Mouse (Mus musculus) embryonic fibroblast, embryonic 13.5 days (primary cell): Measurements from ENCODE around the gene Ldb2. TPM values are rescaled to one million over a fixed set of nuclear protein-coding genes. Genes with fewer than 3 reads are reported as not detected.

ENCODE experiments used
- H3K27ac ChIP-seq: 2 replicates; pipeline ENCODE4 v1.5.1; 2012; ENCODE audit warnings: low read length, control low read depth, inconsistent platforms; ENCODE audit not compliant: insufficient read depth
- H3K4me1 ChIP-seq: 2 replicates; pipeline ENCODE4 v1.6.1; 2011; ENCODE audit warnings: low read length; ENCODE audit not compliant: control insufficient read depth, insufficient read depth
- H3K4me3 ChIP-seq: 2 replicates; pipeline ENCODE4 v1.5.1; 2011; ENCODE audit warnings: mild to moderate bottlenecking, control low read depth, low read length; ENCODE audit not compliant: insufficient read depth
- CTCF ChIP-seq: IDR thresholded peaks from 2 replicates; pipeline ENCODE4 v1.5.1; 2011; ENCODE audit warnings: mild to moderate bottlenecking, control low read depth, low read length, moderate library complexity, borderline replicate concordance; ENCODE audit not compliant: insufficient read depth
- POLR2A ChIP-seq: IDR thresholded peaks from 2 replicates; pipeline ENCODE4 v1.6.1; 2011; ENCODE audit warnings: low read depth, mild to moderate bottlenecking, control low read depth, low read length, moderate library complexity
- polyA plus RNA-seq: library from polyadenylated mRNA; stranded (reverse); fragments of >200 nt; gene quantifications from 2 replicates; pipeline ENCODE4 v1.2.4, GENCODE M21; 2011; ENCODE audit warnings: low read depth; ENCODE audit not compliant: missing spikeins, insufficient read length

Gene Ldb2
- polyA plus RNA-seq, 1 experiment, result 43.4 TPM

- H3K27ac ChIP-seq, result peak overlapping the region; percentile 42; the same call in 1 of the 2 replicates
- H3K4me1 ChIP-seq, result peaks cover 3% of the 10 kb centered on the region; the same call in 1 of the 2 replicates
- TF ChIP-seq POLR2A, result no peak
- TF ChIP-seq CTCF, result no peak
- H3K4me3 ChIP-seq, result no peak overlapping the region
Observed at GRCm38 (mm10) chr5:44576682-44577349, 222.7 kb downstream of the Ldb2 start.

- Histone ChIP-seq H3K27ac (no peak overlapping the region), H3K4me1 (no peaks in the 10 kb centered on the region; the same call in 1 of the 2 replicates), H3K4me3 (no peak overlapping the region)
- TF ChIP-seq CTCF, result no peak
- no peak for TF ChIP-seq POLR2A
Observed at GRCm38 (mm10) chr5:44574681-44575080, 224.8 kb downstream of the Ldb2 start.

- Histone ChIP-seq H3K4me3 (no peak overlapping the region), H3K4me1 (no peaks in the 10 kb centered on the region; the same call in 1 of the 2 replicates), H3K27ac (peak overlapping the region; percentile 25; the same call in 1 of the 2 replicates)
- no peak for TF ChIP-seq POLR2A
- no peak for TF ChIP-seq CTCF
Observed at GRCm38 (mm10) chr5:44553765-44554352, 245.6 kb downstream of the Ldb2 start.

- Histone ChIP-seq H3K27ac (0 out of 2 replicates have a peak overlapping the region, but pooled peaks have one; percentile 9), H3K4me3 (no peak overlapping the region), H3K4me1 (no peaks in the 10 kb centered on the region; the same call in 1 of the 2 replicates)
- TF ChIP-seq POLR2A, result no peak
- no peak for TF ChIP-seq CTCF
Observed at GRCm38 (mm10) chr5:44553155-44553554, 246.3 kb downstream of the Ldb2 start.

GRCm38 (mm10) chr5:44552121-44552520, 247.4 kb downstream of the Ldb2 start:
- TF ChIP-seq CTCF (no peak), POLR2A (no peak)
- Histone ChIP-seq H3K4me1 (no peaks in the 10 kb centered on the region; the same call in 1 of the 2 replicates), H3K4me3 (no peak overlapping the region), H3K27ac (peak overlapping the region; percentile 53)

- H3K4me3 ChIP-seq, result no peak overlapping the region
- H3K4me1 ChIP-seq, result no peaks in the 10 kb centered on the region
- TF ChIP-seq CTCF (no peak), POLR2A (no peak)
- H3K27ac ChIP-seq, result no peak overlapping the region
Observed at GRCm38 (mm10) chr5:44548468-44548867, 251.0 kb downstream of the Ldb2 start.

GRCm38 (mm10) chr5:44543472-44544132, 255.9 kb downstream of the Ldb2 start:
- no peaks in the 10 kb centered on the region for H3K4me1 ChIP-seq
- no peak for TF ChIP-seq CTCF
- TF ChIP-seq POLR2A, result no peak
- no peak overlapping the region for H3K4me3 ChIP-seq
- H3K27ac ChIP-seq, result no peak overlapping the region

- Histone ChIP-seq H3K27ac (no peak overlapping the region), H3K4me1 (no peaks in the 10 kb centered on the region), H3K4me3 (no peak overlapping the region)
- TF ChIP-seq CTCF, result no peak
- TF ChIP-seq POLR2A, result no peak
Observed at GRCm38 (mm10) chr5:44541748-44542147, 257.7 kb downstream of the Ldb2 start.

GRCm38 (mm10) chr5:44538687-44539086, 260.8 kb downstream of the Ldb2 start:
- TF ChIP-seq CTCF (no peak), POLR2A (no peak)
- Histone ChIP-seq H3K4me3 (no peak overlapping the region), H3K27ac (no peak overlapping the region), H3K4me1 (no peaks in the 10 kb centered on the region)

GRCm38 (mm10) chr5:44538000-44538395, 261.5 kb downstream of the Ldb2 start:
- Histone ChIP-seq H3K4me3 (no peak overlapping the region), H3K27ac (no peak overlapping the region), H3K4me1 (no peaks in the 10 kb centered on the region)
- no peak for TF ChIP-seq CTCF
- no peak for TF ChIP-seq POLR2A
